Mouse (Mus musculus): ENCODE measurements around the gene Gbp2. TPM values are rescaled to one million over a fixed set of nuclear protein-coding genes. Genes with fewer than 3 reads are reported as not detected.
"Not testable (repeated sequence)": the region's sequence is repeated elsewhere in the genome, so short reads cannot be mapped to it uniquely, and the experiment has no call there.

The Gbp2 gene
- total and polyA plus RNA-seq, 2 experiments from 2014 or later, result 1.5 to 2.1 TPM

DNA sequence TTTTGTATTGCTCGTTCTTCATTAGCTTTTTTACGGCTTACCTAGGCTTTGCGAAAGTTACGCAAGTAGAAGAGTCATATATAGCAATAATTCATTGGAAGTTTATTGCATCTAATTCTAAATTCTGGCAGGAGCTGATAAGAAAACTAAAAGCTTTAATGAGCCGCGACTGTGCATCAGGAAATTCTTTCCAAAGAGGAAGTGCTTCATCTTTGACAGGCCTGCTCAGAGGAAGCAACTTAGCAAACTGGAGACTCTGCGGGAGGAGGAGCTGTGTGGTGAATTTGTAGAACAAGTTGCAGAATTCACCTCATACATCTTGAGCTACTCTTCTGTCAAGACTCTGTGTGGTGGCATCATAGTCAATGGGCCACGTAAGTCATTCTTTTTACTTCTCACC, 10.0 kb downstream of the Gbp2 start:
- TF ChIP-seq CTCF (IDR thresholded peaks at IDR 0.05; ENCODE audit: low read depth), result no peak
- DNase-seq, result no peak
- Histone ChIP-seq H3K4me1 (ENCODE audit: insufficient read depth) (no peaks in the 10 kb centered on the region), H3K27me3 (ENCODE audit: insufficient read depth, low read length) (no peaks in the 10 kb centered on the region), H3K27ac (ENCODE audit: low read depth, low read length) (no peak overlapping the region), H3K36me3 (ENCODE audit: insufficient read depth) (no peaks in the 10 kb centered on the region), H3K4me2 (ENCODE audit: low read depth) (no peak overlapping the region), H3K9ac (no peak overlapping the region), H3K4me3 (ENCODE audit: low read depth, low read length) (no peak overlapping the region), H3K9me3 (ENCODE audit: low read length) (no peaks in the 10 kb centered on the region)
- WGBS, result 94% methylated on average over 8 of the region's 8 CpGs
- no peak for ATAC-seq

DNA sequence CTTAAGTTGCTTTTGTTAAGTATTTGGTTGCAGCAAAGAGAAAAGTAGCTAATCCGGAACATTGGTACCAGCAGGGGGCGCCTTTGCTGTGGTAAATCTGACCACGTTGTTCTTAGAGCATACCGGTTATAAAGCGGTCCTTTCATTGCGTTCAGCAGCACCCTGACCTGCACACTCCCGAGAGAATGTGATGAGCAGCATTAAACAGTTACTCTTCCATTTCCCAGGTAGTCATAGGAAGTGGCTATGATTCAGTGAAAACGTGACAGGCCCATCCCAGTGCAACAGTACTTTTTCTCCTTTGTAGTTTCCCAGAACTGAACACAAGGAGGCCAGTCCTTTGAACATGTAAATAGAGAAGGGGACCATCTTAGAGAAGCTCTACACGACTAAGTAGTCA, 19.8 kb downstream of the Gbp2 start:
- no peaks in the 10 kb centered on the region for H3K27me3 ChIP-seq (ENCODE audit: insufficient read depth, low read length)
- DNase-seq, result peak; percentile 38
- no peak overlapping the region for H3K9ac ChIP-seq
- no peak for ATAC-seq
- TF ChIP-seq CTCF (IDR thresholded peaks at IDR 0.05; ENCODE audit: low read depth), result peak; percentile 49
- H3K9me3 ChIP-seq (ENCODE audit: low read length), result no peaks in the 10 kb centered on the region
- H3K27ac ChIP-seq (ENCODE audit: low read depth, low read length), result no peak overlapping the region
- no peaks in the 10 kb centered on the region for H3K4me1 ChIP-seq (ENCODE audit: insufficient read depth)
- H3K4me3 ChIP-seq (ENCODE audit: low read depth, low read length), result no peak overlapping the region
- no peak overlapping the region for H3K4me2 ChIP-seq (ENCODE audit: low read depth)
- whole genome bisulfite sequencing, result 8% methylated on average over 9 of the region's 9 CpGs
- no peaks in the 10 kb centered on the region for H3K36me3 ChIP-seq (ENCODE audit: insufficient read depth)

GRCm38 (mm10) chr3:142645949-142646348, 25.5 kb downstream of the Gbp2 start:
- H3K9ac ChIP-seq; H3K36me3 ChIP-seq (ENCODE audit: insufficient read depth); ATAC-seq; H3K27me3 ChIP-seq (ENCODE audit: insufficient read depth, low read length); H3K9me3 ChIP-seq (ENCODE audit: low read length); H3K27ac ChIP-seq (ENCODE audit: low read depth, low read length); H3K4me1 ChIP-seq (ENCODE audit: insufficient read depth); H3K4me3 ChIP-seq (ENCODE audit: low read depth, low read length); H3K4me2 ChIP-seq (ENCODE audit: low read depth): not testable (repeated sequence)
- 6% methylated on average over 2 of the region's 2 CpGs for WGBS
- peak; percentile 79 for DNase-seq
- peak; percentile 70 for TF ChIP-seq CTCF (IDR thresholded peaks at IDR 0.05; ENCODE audit: low read depth)

GRCm38 (mm10) chr3:142647836-142648235, 27.4 kb downstream of the Gbp2 start:
- H3K36me3 ChIP-seq (ENCODE audit: insufficient read depth); H3K27ac ChIP-seq (ENCODE audit: low read depth, low read length); DNase-seq; H3K27me3 ChIP-seq (ENCODE audit: insufficient read depth, low read length); H3K4me2 ChIP-seq (ENCODE audit: low read depth); H3K4me1 ChIP-seq (ENCODE audit: insufficient read depth); H3K9me3 ChIP-seq (ENCODE audit: low read length); H3K9ac ChIP-seq; H3K4me3 ChIP-seq (ENCODE audit: low read depth, low read length); ATAC-seq: not testable (repeated sequence)
- 64% methylated on average over 7 of the region's 7 CpGs for WGBS

GRCm38 (mm10) chr3:142650205-142650604, 29.8 kb downstream of the Gbp2 start:
- no peak overlapping the region for H3K27ac ChIP-seq (ENCODE audit: low read depth, low read length)
- H3K4me3 ChIP-seq (ENCODE audit: low read depth, low read length), result no peak overlapping the region
- H3K36me3 ChIP-seq (ENCODE audit: insufficient read depth), result no peaks in the 10 kb centered on the region
- TF ChIP-seq CTCF (IDR thresholded peaks at IDR 0.05; ENCODE audit: low read depth), result no peak
- no peak for DNase-seq
- no peaks in the 10 kb centered on the region for H3K4me1 ChIP-seq (ENCODE audit: insufficient read depth)
- no peak for ATAC-seq
- no peak overlapping the region for H3K9ac ChIP-seq
- 24% methylated on average over 2 of the region's 2 CpGs for WGBS
- H3K4me2 ChIP-seq (ENCODE audit: low read depth), result no peak overlapping the region
- H3K27me3 ChIP-seq (ENCODE audit: insufficient read depth, low read length), result no peaks in the 10 kb centered on the region
- H3K9me3 ChIP-seq (ENCODE audit: low read length), result no peaks in the 10 kb centered on the region

DNA sequence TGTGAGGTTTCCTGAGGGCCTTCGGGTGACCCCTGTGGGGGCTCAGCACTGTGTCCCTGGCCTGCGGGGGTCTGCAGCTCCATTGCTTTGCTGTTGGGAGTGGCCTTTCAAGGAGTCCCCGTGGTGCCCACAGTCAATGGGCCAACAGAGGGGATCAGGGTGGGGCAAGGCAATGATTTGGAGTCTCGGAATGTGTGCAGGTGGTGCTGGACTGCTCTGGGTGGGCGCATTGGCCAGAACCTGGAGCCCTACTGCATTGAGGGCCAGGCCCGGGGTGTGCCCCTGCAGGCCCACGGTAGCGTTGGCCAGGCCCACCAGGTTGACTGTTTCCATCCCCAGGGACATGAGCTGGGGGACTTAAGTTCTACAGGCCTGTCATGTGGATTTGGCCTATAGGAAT, 44.3 kb downstream of the Gbp2 start:
- H3K4me2 ChIP-seq (ENCODE audit: low read depth), result no peak overlapping the region
- H3K27me3 ChIP-seq (ENCODE audit: insufficient read depth, low read length), result no peaks in the 10 kb centered on the region
- no peak overlapping the region for H3K4me3 ChIP-seq (ENCODE audit: low read depth, low read length)
- TF ChIP-seq CTCF (IDR thresholded peaks at IDR 0.05; ENCODE audit: low read depth), result no peak
- H3K9ac ChIP-seq, result no peak overlapping the region
- no peak for ATAC-seq
- WGBS, result 95% methylated on average over 8 of the region's 8 CpGs
- no peaks in the 10 kb centered on the region for H3K4me1 ChIP-seq (ENCODE audit: insufficient read depth)
- no peak for DNase-seq
- no peaks in the 10 kb centered on the region for H3K9me3 ChIP-seq (ENCODE audit: low read length)
- H3K27ac ChIP-seq (ENCODE audit: low read depth, low read length), result no peak overlapping the region
- H3K36me3 ChIP-seq (ENCODE audit: insufficient read depth), result no peaks in the 10 kb centered on the region

GRCm38 (mm10) chr3:142674607-142675006, 54.2 kb downstream of the Gbp2 start:
- Histone ChIP-seq H3K4me1 (ENCODE audit: insufficient read depth) (no peaks in the 10 kb centered on the region), H3K4me3 (ENCODE audit: low read depth, low read length) (no peak overlapping the region), H3K9ac (no peak overlapping the region), H3K27ac (ENCODE audit: low read depth, low read length) (no peak overlapping the region), H3K27me3 (ENCODE audit: insufficient read depth, low read length) (no peaks in the 10 kb centered on the region), H3K36me3 (ENCODE audit: insufficient read depth) (no peaks in the 10 kb centered on the region), H3K9me3 (ENCODE audit: low read length) (no peaks in the 10 kb centered on the region), H3K4me2 (ENCODE audit: low read depth) (no peak overlapping the region)
- WGBS, result 77% methylated on average over 1 of the region's 1 CpGs
- no peak for ATAC-seq
- peak; percentile 64 for TF ChIP-seq CTCF (IDR thresholded peaks at IDR 0.05; ENCODE audit: low read depth)
- peak; percentile 33 for DNase-seq

Small RNA genes lying within 50 kb of the gene (microRNA-seq; reads per million reads assigned to microRNA genes)
- gene Mir6381, result 0 reads per million in 2 experiments

Other genes starting within 250 kb of the Gbp2 start
- 15.9 and 20.1 TPM in 2 replicates for gene Pdlim5, start 224.9 kb upstream of the Gbp2 start, total RNA-seq (2014; rRNA removed)
- 7.4 and 12.2 TPM in 2 replicates for gene Pdlim5, start 224.9 kb upstream of the Gbp2 start, polyA plus RNA-seq (2015; fragmentation: Nextera tagmentation; extraction: Ambion mirVana)
- gene Gbp5, start 126.6 kb upstream of the Gbp2 start, total RNA-seq (2014; rRNA removed), result 0.29 and 0.85 TPM in 2 replicates
- 0.25 and 0.36 TPM in 2 replicates for gene Gbp5, start 126.6 kb upstream of the Gbp2 start, polyA plus RNA-seq (2015; fragmentation: Nextera tagmentation; extraction: Ambion mirVana)
- 1.9 and 3.0 TPM in 2 replicates for gene Gbp7, start 90.3 kb upstream of the Gbp2 start, total RNA-seq (2014; rRNA removed)
- gene Gbp7, start 90.3 kb upstream of the Gbp2 start, polyA plus RNA-seq (2015; fragmentation: Nextera tagmentation; extraction: Ambion mirVana), result 1.4 and 2.5 TPM in 2 replicates
- gene Gbp3, start 60.6 kb upstream of the Gbp2 start, total RNA-seq (2014; rRNA removed), result 2.6 and 5.0 TPM in 2 replicates
- 2.7 and 3.1 TPM in 2 replicates for gene Gbp3, start 60.6 kb upstream of the Gbp2 start, polyA plus RNA-seq (2015; fragmentation: Nextera tagmentation; extraction: Ambion mirVana)
- gene Gbp2b, start 25.8 kb upstream of the Gbp2 start, total RNA-seq (2014; rRNA removed), result not detected in 2 replicates
- not detected in 2 replicates for gene Gbp2b, start 25.8 kb upstream of the Gbp2 start, polyA plus RNA-seq (2015; fragmentation: Nextera tagmentation; extraction: Ambion mirVana)
- 2.9 and 5.6 TPM in 2 replicates for gene Kyat3, start 80.4 kb downstream of the Gbp2 start, total RNA-seq (2014; rRNA removed)
- gene Kyat3, start 80.4 kb downstream of the Gbp2 start, polyA plus RNA-seq (2015; fragmentation: Nextera tagmentation; extraction: Ambion mirVana), result 4.0 and 5.0 TPM in 2 replicates
- gene Gtf2b, start 144.4 kb downstream of the Gbp2 start, total RNA-seq (2014; rRNA removed), result 47.1 and 55.0 TPM in 2 replicates
- 59.8 and 72.1 TPM in 2 replicates for gene Gtf2b, start 144.4 kb downstream of the Gbp2 start, polyA plus RNA-seq (2015; fragmentation: Nextera tagmentation; extraction: Ambion mirVana)